Mouse (Mus musculus) midbrain, embryonic 15.5 days (tissue): ENCODE measurements around the gene Tjap1. TPM values are rescaled to one million over a fixed set of nuclear protein-coding genes. Genes with fewer than 3 reads are reported as not detected.
A peak's percentile ranks its signal among the peaks of the same experiment; 100 is the strongest.

Source experiments
- ATAC-seq: fragments of 200-750 bp; cut with Nextera tagmentation; replicated peaks from 2 replicates; pipeline ENCODE4 v1.8.0; 2017; ENCODE audit warnings: moderate TSS enrichment
- H3K27ac ChIP-seq: fragments of 300-500 bp; sonication (generic); 2 replicates; pipeline ENCODE4 v1.5.1; 2015; ENCODE audit warnings: mild to moderate bottlenecking, inconsistent platforms
- H3K27me3 ChIP-seq: fragments of 300-500 bp; sonication (generic); replicated peaks from 2 replicates; pipeline ENCODE4 v1.6.1; 2015; ENCODE audit warnings: inconsistent platforms
- H3K36me3 ChIP-seq: fragments of 300-500 bp; sonication (generic); replicated peaks from 2 replicates; pipeline ENCODE4 v1.6.1; 2015; ENCODE audit warnings: inconsistent platforms
- H3K4me1 ChIP-seq: fragments of 300-500 bp; sonication (generic); 2 replicates; pipeline ENCODE4 v1.6.1; 2015; ENCODE audit warnings: inconsistent platforms
- H3K4me2 ChIP-seq: fragments of 300-500 bp; sonication (generic); 2 replicates; pipeline ENCODE4 v1.6.1; 2015; ENCODE audit warnings: inconsistent platforms, mild to moderate bottlenecking, moderate library complexity
- H3K4me3 ChIP-seq: fragments of 300-500 bp; sonication (generic); 2 replicates; pipeline ENCODE4 v1.5.1; 2015; ENCODE audit warnings: mild to moderate bottlenecking, inconsistent platforms
- H3K9ac ChIP-seq: fragments of 300-500 bp; sonication (generic); 2 replicates; pipeline ENCODE4 v1.6.1; 2015; ENCODE audit warnings: mild to moderate bottlenecking, inconsistent platforms
- H3K9me3 ChIP-seq: fragments of 300-500 bp; sonication (generic); 2 replicates; pipeline ENCODE4 v1.6.1; 2016; ENCODE audit warnings: inconsistent platforms
- WGBS: fragments of 180-500 bp; shearing (Covaris S2); methylation state at CpG from one replicate; pipeline ENCODE4 v1.1.7; 2015; ENCODE audit warnings: mixed read lengths; 5-methylcytosine and 5-hydroxymethylcytosine counted together
- polyA plus RNA-seq: library from polyadenylated mRNA; unstranded; fragments of >200 nt; fragmentation: Nextera tagmentation; extraction: Ambion mirVana; gene quantifications from 2 replicates; pipeline ENCODE4 v1.2.1, GENCODE M21; 2015

Tjap1 gene
- polyA plus RNA-seq, 1 experiment from 2014 or later: 29.4 TPM

DNA sequence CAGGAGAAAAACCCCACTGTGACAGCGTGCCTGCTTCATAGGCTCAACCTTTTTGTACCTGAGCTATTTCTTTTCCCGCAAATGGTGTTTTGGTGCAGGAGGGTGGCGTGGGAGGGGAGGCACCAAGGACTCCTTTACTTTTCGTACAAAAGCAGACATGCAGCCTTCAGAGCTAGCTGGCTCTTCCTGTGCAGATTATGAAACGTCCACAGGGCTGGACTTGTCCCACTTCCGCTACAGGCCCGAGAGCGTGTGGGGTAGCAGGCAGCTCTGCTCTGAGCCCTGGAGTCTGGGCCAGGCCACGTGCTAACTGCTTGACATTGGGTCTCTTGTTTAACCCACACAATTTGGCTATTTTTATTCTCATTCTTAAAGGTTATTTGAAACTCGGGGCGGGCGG is 19.1 kb upstream of the Tjap1 start:
- H3K9me3 ChIP-seq: no peaks in the 10 kb centered on the region
- peaks cover 20% of the 10 kb centered on the region for H3K4me1 ChIP-seq
- no peak overlapping the region for H3K4me2 ChIP-seq
- H3K27me3 ChIP-seq: peaks cover 7% of the 10 kb centered on the region
- no peak overlapping the region for H3K9ac ChIP-seq
- peaks cover 10% of the 10 kb centered on the region; the same call in 1 of the 2 replicates for H3K36me3 ChIP-seq
- no peak for ATAC-seq
- no peak overlapping the region for H3K4me3 ChIP-seq
- 82% methylated on average over 12 of the region's 12 CpGs for whole genome bisulfite sequencing
- no peak overlapping the region for H3K27ac ChIP-seq

DNA sequence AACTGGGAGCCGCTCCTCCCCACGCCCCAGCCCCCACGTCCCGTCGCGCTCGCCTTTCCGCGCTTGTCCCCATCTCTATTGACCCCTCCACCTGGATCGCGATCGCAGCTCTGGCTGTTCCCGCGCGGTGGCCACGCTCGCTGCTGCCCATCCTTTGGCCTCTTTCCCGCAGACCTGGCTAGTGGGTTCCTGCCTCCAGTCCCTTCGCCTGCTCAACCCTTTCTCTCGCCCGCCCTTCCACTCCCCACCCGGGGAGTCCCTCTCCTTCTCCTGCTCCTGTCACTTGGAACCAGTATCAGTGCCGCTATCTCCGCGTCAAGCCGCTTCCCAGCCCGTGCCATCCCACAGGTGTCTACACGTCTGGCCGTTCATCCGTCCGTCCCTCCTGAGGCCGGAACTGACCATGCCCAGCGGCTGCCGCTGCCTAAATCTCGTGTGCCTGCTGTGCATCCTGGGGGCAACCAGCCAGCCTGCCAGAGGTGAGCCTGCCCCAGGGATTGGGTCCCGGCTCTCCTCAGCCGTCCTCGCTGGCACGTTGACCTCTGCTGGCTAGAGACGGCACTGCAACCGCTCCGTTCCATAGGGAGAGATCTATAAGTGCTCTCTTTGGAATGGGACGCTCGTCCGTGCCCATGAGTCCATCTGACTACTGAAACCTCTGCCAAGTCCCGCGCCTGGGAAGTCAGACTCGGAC is 15.5 kb upstream of the Tjap1 start:
- Histone ChIP-seq H3K4me3 (peak overlapping the region; percentile 65), H3K27ac (peak overlapping the region; percentile 81), H3K9me3 (no peaks in the 10 kb centered on the region), H3K27me3 (peaks cover 27% of the 10 kb centered on the region), H3K9ac (peak overlapping the region; percentile 54), H3K4me2 (peak overlapping the region; percentile 69), H3K36me3 (peaks cover 10% of the 10 kb centered on the region; the same call in 1 of the 2 replicates), H3K4me1 (peaks cover 24% of the 10 kb centered on the region)
- WGBS: under 1% methylated on average over 48 of the region's 48 CpGs
- ATAC-seq: peak; percentile 80

DNA sequence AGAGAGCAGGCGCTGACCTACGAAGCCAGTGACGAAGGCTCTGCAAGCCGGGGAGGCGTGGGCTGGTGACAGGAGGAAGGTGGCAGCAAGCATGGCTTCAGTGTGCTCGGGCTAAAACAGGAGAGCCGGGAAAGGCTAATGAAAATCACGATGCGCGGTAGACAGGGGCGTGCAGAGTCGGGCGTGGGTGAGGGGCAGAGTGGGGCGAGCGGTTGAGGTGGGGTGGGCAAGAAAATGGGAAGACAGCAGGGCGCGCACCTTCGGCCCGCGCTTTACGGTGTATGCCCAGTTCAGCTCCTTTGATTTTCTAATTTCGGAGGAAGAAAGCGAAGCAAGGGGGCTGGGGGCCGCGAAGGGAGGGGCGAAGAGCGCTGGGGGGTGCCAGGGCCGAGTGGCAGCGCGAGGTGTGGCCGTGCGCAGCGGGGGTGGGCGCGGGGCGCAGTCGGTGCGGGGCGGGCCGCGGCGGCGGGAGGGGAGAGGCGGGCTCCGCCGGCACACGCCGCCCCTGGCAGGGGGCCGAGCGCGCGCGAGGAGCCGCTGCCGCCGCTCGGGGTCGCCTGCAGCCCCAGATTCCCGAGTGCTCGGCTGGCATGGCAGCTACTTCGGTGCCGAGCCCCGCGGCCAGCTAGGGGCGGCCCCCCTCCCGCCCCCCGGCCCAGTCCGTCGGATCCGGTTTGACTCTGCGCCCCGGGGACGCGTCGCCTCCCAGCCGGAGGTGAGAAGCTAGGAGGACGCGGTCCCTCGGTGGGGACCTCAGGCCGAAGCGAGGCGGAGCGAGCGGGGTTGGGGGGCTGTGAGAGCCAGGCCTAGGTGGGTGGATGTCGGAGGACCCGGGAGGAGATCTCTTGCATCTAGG is 14.8 kb upstream of the Tjap1 start, which contains the start of gene Dlk2:
TSS of gene Dlk2 (plus strand) at position 58 of the 856 bp plus-strand sequence.
- Histone ChIP-seq H3K36me3 (peaks cover 4% of the 10 kb centered on the region; the same call in 1 of the 2 replicates), H3K9ac (peak within 1 kb of the TSS; percentile 54), H3K27ac (peak within 1 kb of the TSS; percentile 81), H3K4me3 (peak within 1 kb of the TSS; percentile 65), H3K27me3 (peaks cover 32% of the 10 kb centered on the region), H3K9me3 (no peaks in the 10 kb centered on the region), H3K4me1 (peaks cover 24% of the 10 kb centered on the region), H3K4me2 (peak within 1 kb of the TSS; percentile 69)
- WGBS: under 1% methylated on average over 70 of the region's 86 CpGs
- peak; percentile 75 for ATAC-seq

DNA sequence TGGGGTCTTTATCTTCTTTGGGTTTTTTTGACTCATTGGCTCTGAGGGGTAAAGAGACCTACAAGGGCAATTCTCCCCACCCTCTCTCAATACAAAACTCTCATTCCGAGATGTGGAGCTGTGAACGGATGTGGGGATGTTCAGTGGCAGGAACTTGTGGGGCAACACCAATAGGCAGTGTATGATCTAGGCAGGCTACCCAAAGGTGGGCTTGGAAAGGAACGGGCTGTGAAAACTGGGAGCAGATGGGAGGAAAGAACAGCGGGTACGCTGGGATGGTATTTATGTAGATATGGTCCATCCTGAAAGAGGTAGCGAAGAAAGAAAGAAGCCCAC is 14.2 kb upstream of the Tjap1 start:
- peaks cover 36% of the 10 kb centered on the region for H3K27me3 ChIP-seq
- peak overlapping the region; percentile 65 for H3K4me3 ChIP-seq
- no peaks in the 10 kb centered on the region for H3K9me3 ChIP-seq
- peak overlapping the region; percentile 81 for H3K27ac ChIP-seq
- H3K4me1 ChIP-seq: peaks cover 24% of the 10 kb centered on the region
- no peak for ATAC-seq
- no peaks in the 10 kb centered on the region for H3K36me3 ChIP-seq
- H3K9ac ChIP-seq: peak overlapping the region; percentile 54
- peak overlapping the region; percentile 69 for H3K4me2 ChIP-seq
- 7% methylated on average over 6 of the region's 6 CpGs for WGBS

DNA sequence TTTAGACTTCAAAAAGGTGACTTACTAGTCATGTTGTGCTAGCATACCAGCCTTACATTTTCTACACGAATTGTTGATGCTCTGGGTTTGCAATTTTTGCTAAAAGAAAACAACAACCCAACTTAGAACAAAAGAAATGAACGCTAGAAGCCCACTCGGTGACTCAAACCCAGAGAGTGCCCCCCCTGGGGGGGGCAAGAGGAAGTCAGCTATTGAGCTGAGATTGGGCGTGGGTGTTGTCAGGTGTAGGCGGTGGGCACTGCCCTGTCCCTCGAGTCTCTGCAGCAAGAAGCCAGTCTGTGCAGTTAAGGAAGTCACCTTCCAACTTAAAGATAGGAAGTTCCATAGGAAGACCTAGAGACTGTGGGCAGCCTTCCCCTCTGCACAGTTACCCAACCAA is 13.8 kb upstream of the Tjap1 start:
- no peak for ATAC-seq
- Histone ChIP-seq H3K9ac (peak overlapping the region; percentile 54), H3K27me3 (peaks cover 36% of the 10 kb centered on the region), H3K27ac (peak overlapping the region; percentile 81), H3K4me1 (peaks cover 24% of the 10 kb centered on the region), H3K4me2 (peak overlapping the region; percentile 69), H3K36me3 (no peaks in the 10 kb centered on the region), H3K4me3 (peak overlapping the region; percentile 65), H3K9me3 (no peaks in the 10 kb centered on the region)
- WGBS: 53% methylated on average over 6 of the region's 6 CpGs

DNA sequence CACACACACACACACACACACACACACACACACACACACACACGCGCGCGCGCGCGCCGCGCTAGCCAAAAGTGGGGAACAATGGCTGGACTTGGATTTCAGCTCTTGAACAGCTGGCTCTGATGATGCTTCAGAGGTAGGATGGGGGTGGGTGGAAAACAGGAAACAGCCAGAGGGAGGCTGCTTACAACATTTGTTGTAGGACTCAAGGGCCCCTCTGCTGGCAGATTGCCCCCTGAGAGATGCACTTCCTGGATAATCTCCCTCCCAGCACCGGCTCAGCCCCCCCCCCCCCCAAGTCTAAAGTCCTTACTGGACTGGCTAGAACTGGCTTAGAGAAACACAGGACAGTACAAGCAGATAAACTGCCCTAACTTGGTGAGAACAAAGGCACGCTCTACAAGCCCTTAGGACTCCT is 4.9 kb upstream of the Tjap1 start:
- H3K9ac ChIP-seq: no peak overlapping the region
- no peak overlapping the region for H3K4me3 ChIP-seq
- H3K27ac ChIP-seq: no peak overlapping the region
- no peaks in the 10 kb centered on the region for H3K9me3 ChIP-seq
- peaks cover 7% of the 10 kb centered on the region for H3K4me1 ChIP-seq
- H3K27me3 ChIP-seq: 0 out of 2 replicates have a peak, but pooled peaks cover 4% of the 10 kb centered on the region
- WGBS: 79% methylated on average over 11 of the region's 11 CpGs
- H3K36me3 ChIP-seq: no peaks in the 10 kb centered on the region
- no peak for ATAC-seq
- no peak overlapping the region for H3K4me2 ChIP-seq

DNA sequence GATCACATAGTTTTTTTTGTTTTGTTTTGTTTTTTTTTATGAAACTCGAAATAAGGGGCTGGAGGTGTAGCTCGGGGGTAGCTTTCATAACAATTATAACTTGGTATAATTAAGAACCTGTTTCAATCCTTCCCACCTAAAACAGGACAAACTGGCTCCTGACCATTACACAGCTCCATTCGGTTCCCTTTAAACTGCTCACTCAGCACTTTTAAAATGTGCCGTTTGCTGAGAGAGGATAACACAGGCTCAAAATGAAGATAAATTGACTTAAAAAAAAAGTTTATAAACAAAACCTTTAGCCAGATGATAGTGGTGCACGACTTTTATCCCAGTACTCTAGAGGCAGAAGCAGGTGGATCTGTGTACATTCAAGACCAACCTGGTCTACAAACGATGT is 2.6 kb upstream of the Tjap1 start:
- H3K9me3 ChIP-seq: no peaks in the 10 kb centered on the region
- WGBS: 71% methylated on average over 6 of the region's 6 CpGs
- H3K27me3 ChIP-seq: no peaks in the 10 kb centered on the region
- H3K4me2 ChIP-seq: no peak overlapping the region
- H3K4me1 ChIP-seq: peaks cover 20% of the 10 kb centered on the region
- no peak for ATAC-seq
- no peaks in the 10 kb centered on the region for H3K36me3 ChIP-seq
- no peak overlapping the region for H3K4me3 ChIP-seq
- H3K27ac ChIP-seq: no peak overlapping the region
- H3K9ac ChIP-seq: no peak overlapping the region

DNA sequence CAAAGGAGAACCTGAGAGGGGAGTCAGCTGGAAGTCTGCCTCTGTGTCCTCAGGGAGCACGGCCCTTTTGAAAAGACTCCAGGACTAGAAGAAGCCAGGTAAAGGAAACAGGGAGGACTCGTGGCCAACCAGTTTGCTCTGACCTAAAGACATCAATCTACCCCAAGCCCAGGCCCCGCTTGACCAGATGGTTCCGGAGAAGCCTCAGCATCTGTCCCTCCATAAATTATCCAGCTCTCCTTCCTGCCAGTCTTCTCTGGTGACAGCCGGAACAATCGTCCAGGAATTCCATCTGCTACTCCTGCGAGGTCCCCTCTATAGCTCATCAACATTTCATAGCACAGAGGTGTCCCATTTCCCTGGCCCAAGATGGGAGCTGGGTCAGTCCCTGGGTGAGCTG is 1.8 kb upstream of the Tjap1 start:
- H3K27ac ChIP-seq: no peak overlapping the region
- no peak for ATAC-seq

DNA sequence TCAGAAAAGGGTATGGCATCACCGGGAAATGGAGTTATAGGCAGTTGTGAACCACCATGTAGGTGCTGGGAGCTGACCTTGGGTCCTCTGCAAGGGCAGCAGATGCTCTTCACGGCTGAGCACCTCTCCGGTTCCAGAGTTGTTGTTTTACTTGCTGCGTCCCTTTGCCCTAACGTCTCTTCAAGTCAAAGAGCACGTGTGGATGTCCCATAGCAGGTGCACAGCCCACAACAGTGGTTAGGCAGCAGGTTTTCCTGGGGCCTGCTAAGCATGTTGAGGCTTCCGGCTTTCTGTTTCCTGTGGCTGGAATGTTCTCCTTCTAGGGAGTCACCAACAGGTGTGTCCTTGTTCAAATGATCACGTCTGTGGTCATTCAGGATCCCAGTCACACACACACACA is 1.1 kb upstream of the Tjap1 start:
- no peaks in the 10 kb centered on the region for H3K27me3 ChIP-seq
- H3K4me3 ChIP-seq: no peak overlapping the region
- peaks cover 20% of the 10 kb centered on the region for H3K4me1 ChIP-seq
- 90% methylated on average over 8 of the region's 8 CpGs for WGBS
- H3K4me2 ChIP-seq: no peak overlapping the region
- H3K9ac ChIP-seq: no peak overlapping the region
- H3K36me3 ChIP-seq: no peaks in the 10 kb centered on the region
- no peak for ATAC-seq
- H3K27ac ChIP-seq: no peak overlapping the region
- no peaks in the 10 kb centered on the region for H3K9me3 ChIP-seq

More for the DNA sequence above, 1.8 kb upstream of the Tjap1 start:
- no peak overlapping the region for H3K4me2 ChIP-seq
- H3K9ac ChIP-seq: no peak overlapping the region
- 50% methylated on average over 7 of the region's 7 CpGs for WGBS
- H3K36me3 ChIP-seq: no peaks in the 10 kb centered on the region
- H3K4me3 ChIP-seq: no peak overlapping the region
- H3K27me3 ChIP-seq: no peaks in the 10 kb centered on the region
- H3K4me1 ChIP-seq: peaks cover 20% of the 10 kb centered on the region
- no peaks in the 10 kb centered on the region for H3K9me3 ChIP-seq

DNA sequence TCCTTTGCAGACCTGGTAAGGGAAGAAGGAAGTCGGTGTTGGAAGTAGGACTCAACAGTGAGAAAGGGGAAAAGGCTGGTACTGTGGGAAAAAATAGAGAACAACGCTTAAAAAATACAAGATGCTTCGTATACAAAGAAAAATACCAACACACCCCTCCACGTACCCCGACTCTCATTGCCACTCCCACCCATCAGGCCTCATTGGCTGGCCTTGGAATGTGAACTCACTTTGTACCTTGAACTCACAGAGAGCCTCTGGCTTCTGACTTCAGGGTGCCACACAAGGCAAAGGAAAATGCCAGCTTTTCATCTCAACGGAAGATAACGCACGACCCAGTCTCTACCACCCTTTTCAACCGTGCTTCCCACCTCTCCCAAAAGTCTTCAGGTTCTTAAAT is 314 bp upstream of the Tjap1 start:
- ATAC-seq: no peak
- WGBS: 25% methylated on average over 9 of the region's 9 CpGs
- 0 out of 2 replicates have a peak overlapping the region, but pooled peaks have one; percentile 1 for H3K27ac ChIP-seq

DNA sequence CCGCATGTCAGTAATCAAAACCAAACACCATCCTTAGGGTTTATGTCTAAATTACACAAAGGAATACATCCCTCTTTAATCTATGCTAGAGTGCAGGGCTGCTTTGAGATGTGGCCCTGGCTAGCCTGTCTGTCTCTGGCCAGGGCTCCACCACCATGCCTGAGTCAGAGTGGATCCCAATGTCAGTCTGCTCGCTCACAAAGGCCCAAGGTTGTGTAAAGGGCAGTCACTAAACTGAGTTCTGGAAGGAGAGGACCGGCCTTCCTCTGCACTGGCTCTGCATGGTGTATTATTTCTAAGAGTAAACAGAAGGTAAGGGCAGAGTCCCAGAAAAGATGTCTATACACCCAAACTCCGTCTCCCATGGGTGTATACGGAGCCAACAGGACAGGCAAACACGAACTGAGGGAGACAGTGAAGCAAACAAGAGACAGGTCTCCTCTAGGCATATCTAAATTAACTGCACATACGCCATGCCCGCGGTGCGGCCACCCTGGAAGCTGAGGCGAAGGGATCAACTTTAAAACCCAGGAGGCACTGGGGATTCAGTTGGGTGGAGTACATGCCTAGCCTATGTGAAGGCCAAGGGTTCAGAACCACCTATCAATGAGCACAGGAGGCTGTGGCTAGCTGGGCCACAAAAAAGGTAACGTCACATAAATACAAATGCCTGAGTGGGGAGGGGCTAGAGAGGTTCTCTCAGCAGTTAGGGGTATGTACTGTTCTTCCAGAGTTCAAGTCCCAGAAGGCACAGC is 4.6 kb downstream of the Tjap1 start:
- no peak overlapping the region for H3K4me2 ChIP-seq
- H3K4me3 ChIP-seq: no peak overlapping the region
- ATAC-seq: no peak
- H3K4me1 ChIP-seq: peaks cover 17% of the 10 kb centered on the region
- no peak overlapping the region for H3K9ac ChIP-seq
- H3K36me3 ChIP-seq: no peaks in the 10 kb centered on the region
- no peaks in the 10 kb centered on the region for H3K9me3 ChIP-seq
- H3K27me3 ChIP-seq: no peaks in the 10 kb centered on the region
- whole genome bisulfite sequencing: 87% methylated on average over 12 of the region's 12 CpGs
- H3K27ac ChIP-seq: no peak overlapping the region

More for the DNA sequence above, 314 bp upstream of the Tjap1 start:
- H3K4me1 ChIP-seq: peaks cover 20% of the 10 kb centered on the region
- H3K4me2 ChIP-seq: peak overlapping the region; percentile 97
- no peaks in the 10 kb centered on the region for H3K9me3 ChIP-seq
- H3K9ac ChIP-seq: no peak overlapping the region; the same call in 1 of the 2 replicates
- peak overlapping the region; percentile 57 for H3K4me3 ChIP-seq
- H3K36me3 ChIP-seq: no peaks in the 10 kb centered on the region
- no peaks in the 10 kb centered on the region for H3K27me3 ChIP-seq

DNA sequence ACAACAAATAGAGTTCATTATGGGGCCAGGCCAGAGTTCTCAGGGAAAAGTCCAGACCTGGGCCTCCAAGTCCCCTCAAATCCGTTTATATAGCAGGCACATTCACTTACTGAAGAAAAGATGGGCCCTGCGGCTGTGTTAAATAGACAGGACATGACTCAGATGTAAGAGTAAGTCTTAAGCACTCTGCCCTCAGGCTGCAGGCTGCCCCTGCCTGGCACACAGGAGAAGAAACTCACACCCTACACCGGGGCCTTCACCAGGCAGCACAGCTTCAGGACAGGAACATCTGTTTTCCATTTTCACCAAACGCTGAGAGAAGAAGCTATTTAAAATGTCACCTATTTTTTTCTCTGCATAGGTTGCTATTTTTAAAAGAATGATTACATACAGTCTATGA is 5.2 kb downstream of the Tjap1 start:
- H3K4me1 ChIP-seq: peaks cover 14% of the 10 kb centered on the region

More for the DNA sequence above, 5.2 kb downstream of the Tjap1 start:
- ATAC-seq: no peak
- WGBS: 89% methylated on average over 4 of the region's 4 CpGs
- H3K4me3 ChIP-seq: no peak overlapping the region
- no peaks in the 10 kb centered on the region for H3K9me3 ChIP-seq
- no peaks in the 10 kb centered on the region for H3K36me3 ChIP-seq
- no peak overlapping the region for H3K4me2 ChIP-seq
- no peak overlapping the region for H3K9ac ChIP-seq
- H3K27me3 ChIP-seq: no peaks in the 10 kb centered on the region
- H3K27ac ChIP-seq: no peak overlapping the region
